Mouse (Mus musculus) embryo, embryonic 10.5 days (tissue): Measurements from ENCODE around the gene M1ap.

Source experiments
- DNase-seq: peaks from one replicate; pipeline ENCODE4 v3.0.0-alpha.2; 2015; ENCODE audit warnings: low spot score

The M1ap gene

DNA sequence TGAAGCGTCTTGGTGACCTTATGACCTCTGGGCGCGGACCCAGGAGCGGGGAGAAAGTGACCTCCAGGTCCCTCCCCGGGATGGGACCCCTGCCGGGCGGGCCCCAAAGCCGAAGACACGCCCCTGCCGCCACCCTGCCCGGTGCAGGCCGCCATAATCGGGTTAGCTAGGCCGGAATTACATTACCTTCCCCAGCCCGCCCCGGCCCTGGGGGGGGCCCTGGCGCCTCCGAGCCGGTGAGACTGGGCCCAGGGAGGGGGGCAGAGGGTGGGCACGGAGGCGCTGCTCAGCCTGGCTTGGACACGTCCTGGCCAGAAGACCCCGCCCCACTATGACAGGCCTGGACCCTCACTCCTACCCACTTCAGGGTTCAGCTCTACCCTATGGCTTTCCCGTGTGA is 124.5 kb downstream of the M1ap start:
- no peak for DNase-seq

- no peak for DNase-seq
Observed at GRCm38 (mm10) chr6:83074979-83075378, 128.3 kb downstream of the M1ap start.

- DNase-seq, result peak; percentile 72
Observed at GRCm38 (mm10) chr6:83077630-83078323, 131.1 kb downstream of the M1ap start, which contains the start of gene Pcgf1. TSS of gene Pcgf1 (plus strand) at chr6:83077869.

GRCm38 (mm10) chr6:83078324-83078858 is 131.7 kb downstream of the M1ap start:
- DNase-seq, result peak; percentile 99
